9 mouse cellular contexts compared by ENCODE assay signal in the genomic region with DNA sequence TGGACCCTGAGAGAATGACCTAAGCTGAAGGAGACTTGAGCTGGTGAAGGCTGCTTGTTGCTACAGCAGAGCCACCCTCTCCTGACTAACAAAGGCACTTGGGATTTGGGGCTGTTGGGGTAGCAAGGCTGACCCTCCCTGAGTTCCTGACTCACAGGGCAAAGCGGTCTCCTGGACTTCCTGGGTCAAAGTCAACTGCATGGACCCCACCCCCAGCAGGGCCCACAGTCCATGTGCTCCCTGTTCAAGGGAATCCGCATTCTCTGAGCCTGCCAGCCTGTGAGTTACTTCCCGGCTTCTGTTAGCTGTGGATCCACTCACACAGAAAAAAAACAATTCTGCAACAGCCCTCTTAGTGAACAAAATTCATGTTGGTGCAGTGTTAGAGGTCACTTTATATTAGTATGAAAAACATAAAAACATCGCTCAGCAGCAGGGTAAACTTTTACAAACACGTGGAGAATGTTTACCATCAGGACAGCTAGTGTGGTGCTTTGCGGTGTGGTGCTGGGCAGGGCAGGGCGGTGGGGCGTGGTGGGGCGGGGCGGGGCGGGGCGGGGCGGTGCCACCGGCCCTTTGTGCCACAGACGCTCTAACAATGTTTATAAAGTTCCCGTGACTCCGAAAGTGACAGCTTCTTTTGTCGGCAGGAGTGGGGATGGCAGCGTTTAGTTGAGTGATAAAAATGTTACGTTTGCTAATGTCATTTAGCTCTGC.
A peak's percentile ranks its signal among the peaks of the same experiment; 100 is the strongest.
DNase-seq lines count a peak whose midpoint lies in the region; ATAC-seq lines count a peak whose summit lies in the region.
"Had no signal": no experiment of that assay in that cellular context is flagged by ENCODE, and none has a peak within 500 bp of the region (broad histone marks: within the 10 kb centered on the region; RNA-seq: fewer than 3 reads in every experiment).

No protein-coding gene starts in this region.

- H3K9me3 ChIP-seq in heart, embryonic 13.5 days = no peaks in the 10 kb centered on the region
- no peaks in the 10 kb centered on the region for H3K9me3 ChIP-seq in forebrain, embryonic 14.5 days (replicated peaks; ENCODE audit: control insufficient read depth, low read length)
- H3K9me3 ChIP-seq in kidney, embryonic 15.5 days (replicated peaks) = no peaks in the 10 kb centered on the region
- H3K9me3 ChIP-seq in midbrain, embryonic 14.5 days (ENCODE audit: control insufficient read depth, low read length) = no peaks in the 10 kb centered on the region

- peak overlapping the region; percentile 45 for H3K4me3 ChIP-seq in heart, embryonic 13.5 days
- no peak overlapping the region for H3K4me3 ChIP-seq in forebrain, embryonic 14.5 days (ENCODE audit: low read depth, low read length)
- peak overlapping the region; percentile 24 for H3K4me3 ChIP-seq in kidney, embryonic 15.5 days (replicated peaks)
- no peak overlapping the region for H3K4me3 ChIP-seq in midbrain, embryonic 14.5 days (replicated peaks; ENCODE audit: low read depth, low read length)

- H3K4me2 ChIP-seq in heart, embryonic 13.5 days = peak overlapping the region; percentile 67
- peak overlapping the region; percentile 33 for H3K4me2 ChIP-seq in forebrain, embryonic 14.5 days (ENCODE audit: low read length)
- H3K4me2 ChIP-seq in kidney, embryonic 15.5 days = peak overlapping the region; percentile 53
- H3K4me2 ChIP-seq in midbrain, embryonic 14.5 days (ENCODE audit: low read length) = peak overlapping the region; percentile 33

- H3K9ac ChIP-seq in heart, embryonic 13.5 days = no peak overlapping the region
- no peak overlapping the region for H3K9ac ChIP-seq in forebrain, embryonic 14.5 days (ENCODE audit: low read length)
- H3K9ac ChIP-seq in kidney, embryonic 15.5 days = no peak overlapping the region
- H3K9ac ChIP-seq in midbrain, embryonic 14.5 days (replicated peaks; ENCODE audit: low read length) = no peak overlapping the region

- H3K27ac ChIP-seq in heart, embryonic 13.5 days (replicated peaks) = no peak overlapping the region
- no peak overlapping the region for H3K27ac ChIP-seq in forebrain, embryonic 14.5 days (ENCODE audit: low read depth, low read length)
- no peak overlapping the region for H3K27ac ChIP-seq in kidney, embryonic 15.5 days
- H3K27ac ChIP-seq in midbrain, embryonic 14.5 days (replicated peaks; ENCODE audit: low read depth, low read length) = no peak overlapping the region

- no peak for ATAC-seq in heart, embryonic 13.5 days (ENCODE audit: extremely low read depth, insufficient number of reproducible peaks, low FRiP score, low TSS enrichment)
- ATAC-seq in forebrain, embryonic 14.5 days = peak; percentile 54; the same call in 1 of the 2 replicates
- peak; percentile 61; the same call in 1 of the 2 replicates for ATAC-seq in kidney, embryonic 15.5 days (replicated peaks; ENCODE audit: low FRiP score)
- ATAC-seq in midbrain, embryonic 14.5 days (ENCODE audit: low FRiP score, low TSS enrichment) = no peak

- H3K4me1 ChIP-seq in heart, embryonic 13.5 days = peaks cover 12% of the 10 kb centered on the region
- peaks cover 15% of the 10 kb centered on the region; the same call in 1 of the 2 replicates for H3K4me1 ChIP-seq in forebrain, embryonic 14.5 days (ENCODE audit: control insufficient read depth, insufficient read depth, low read length)
- H3K4me1 ChIP-seq in kidney, embryonic 15.5 days = peaks cover 27% of the 10 kb centered on the region
- H3K4me1 ChIP-seq in midbrain, embryonic 14.5 days (ENCODE audit: control insufficient read depth, insufficient read depth, low read length) = peaks cover 12% of the 10 kb centered on the region; the same call in 1 of the 2 replicates

- DNase-seq in heart, adult 9 months (ENCODE audit: low spot score in 2 of 2) = no peak
- no peak for DNase-seq in forebrain, embryonic 14.5 days (ENCODE audit: low spot score)
- DNase-seq in midbrain, embryonic 14.5 days = no peak
- DNase-seq in yolk sac, embryonic 10.5 days (ENCODE audit: low spot score) = no peak
- no peak for DNase-seq in right cerebral cortex, postnatal 4 days
- no peak for DNase-seq in urinary bladder, postnatal 14 days (ENCODE audit: low spot score)
- DNase-seq: cerebellum, adult 8-10 months had no signal

- H3K27me3 ChIP-seq in heart, embryonic 13.5 days (replicated peaks) = peaks cover 55% of the 10 kb centered on the region
- H3K27me3 ChIP-seq in forebrain, embryonic 14.5 days (replicated peaks; ENCODE audit: control insufficient read depth, insufficient read depth, low read length) = no peaks in the 10 kb centered on the region
- H3K27me3 ChIP-seq in kidney, embryonic 15.5 days = peaks cover 22% of the 10 kb centered on the region
- H3K27me3 ChIP-seq in midbrain, embryonic 14.5 days (ENCODE audit: control insufficient read depth, insufficient read depth, low read length) = peaks cover 18% of the 10 kb centered on the region

- no peaks in the 10 kb centered on the region for H3K36me3 ChIP-seq in heart, embryonic 13.5 days
- no peaks in the 10 kb centered on the region for H3K36me3 ChIP-seq in forebrain, embryonic 14.5 days (ENCODE audit: control insufficient read depth, insufficient read depth, low read length)
- no peaks in the 10 kb centered on the region for H3K36me3 ChIP-seq in kidney, embryonic 15.5 days
- no peaks in the 10 kb centered on the region for H3K36me3 ChIP-seq in midbrain, embryonic 14.5 days (ENCODE audit: control insufficient read depth, insufficient read depth, low read length)

- 3% methylated on average over 20 of the region's 20 CpGs for WGBS in heart, embryonic 13.5 days
- WGBS in forebrain, embryonic 14.5 days = 3% methylated on average over 20 of the region's 20 CpGs
- 3% methylated on average over 20 of the region's 20 CpGs for WGBS in kidney, embryonic 15.5 days
- WGBS in midbrain, embryonic 14.5 days = 3% methylated on average over 20 of the region's 20 CpGs

Comparison
In these comparisons a context has a peak if more than half of its experiments do, and no peak if none do; other contexts are left out.
1. ATAC-seq: peak in forebrain, embryonic 14.5 days (single experiment) and kidney, embryonic 15.5 days (single experiment); none in heart, embryonic 13.5 days (single experiment) and midbrain, embryonic 14.5 days (single experiment).
2. H3K4me3 ChIP-seq: peak in heart, embryonic 13.5 days (single experiment) and kidney, embryonic 15.5 days (single experiment); none in forebrain, embryonic 14.5 days (single experiment) and midbrain, embryonic 14.5 days (single experiment).
3. Peak in every context shown above with its lines, with median percentiles within 50 percentile points of each other: H3K4me2 ChIP-seq.